Mouse (Mus musculus) brain, embryonic 14.5 days (tissue): Measurements from ENCODE around the gene Cel.

Experiments
- CTCF ChIP-seq: fragments of 200-500 bp; IDR thresholded peaks from 2 replicates; pipeline ENCODE4 v1.5.1; 2012; ENCODE audit warnings: inconsistent platforms, mild to moderate bottlenecking, moderate library complexity, borderline replicate concordance; ENCODE audit not compliant: insufficient read depth, insufficient read length; ENCODE audit errors: extremely low read depth
- POLR2A ChIP-seq: fragments of 200-500 bp; IDR thresholded peaks from 2 replicates; pipeline ENCODE4 v1.6.1; 2012; ENCODE audit warnings: mild to moderate bottlenecking, inconsistent platforms, borderline replicate concordance; ENCODE audit not compliant: poor library complexity, insufficient read depth, insufficient read length, severe bottlenecking; ENCODE audit errors: extremely low read depth

GRCm38 (mm10) chr2:28557452-28557851 lies 5.8 kb downstream of the Cel start:
- TF ChIP-seq CTCF (no peak), POLR2A (no peak)
